Mouse (Mus musculus): Measurements from ENCODE around the gene Rasl10b. TPM values are rescaled to one million over a fixed set of nuclear protein-coding genes. Genes with fewer than 3 reads are reported as not detected.
A peak's percentile ranks its signal among the peaks of the same experiment; 100 is the strongest.

Gene Rasl10b
- total RNA-seq, 2 experiments from 2014 or later, result not detected

DNA sequence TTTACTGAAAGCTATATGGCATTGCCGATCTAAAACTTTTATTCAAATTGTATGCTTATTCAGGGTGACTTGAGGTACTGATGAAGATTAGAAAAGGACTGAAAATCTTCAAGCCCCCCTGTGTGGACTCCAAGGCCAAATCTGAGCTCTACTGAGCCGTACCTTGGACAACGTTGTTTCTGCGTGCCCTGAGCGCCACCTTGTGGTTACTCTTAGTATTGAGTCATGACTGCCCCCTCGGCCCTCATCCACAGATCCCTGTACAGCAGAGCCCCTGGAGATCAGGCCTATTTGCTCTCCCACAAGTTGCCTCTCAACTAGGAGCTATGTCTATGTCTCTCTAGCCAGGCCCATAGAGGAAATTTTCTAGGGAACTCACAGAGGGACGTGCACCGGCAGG is 15.7 kb downstream of the Rasl10b start:
- peak; percentile 66 for ATAC-seq (replicated peaks; ENCODE audit: low FRiP score, poor library complexity, severe bottlenecking)

GRCm38 (mm10) chr11:83426964-83427363 is 18.0 kb downstream of the Rasl10b start:
- no peak for ATAC-seq (replicated peaks; ENCODE audit: low FRiP score, poor library complexity, severe bottlenecking)

DNA sequence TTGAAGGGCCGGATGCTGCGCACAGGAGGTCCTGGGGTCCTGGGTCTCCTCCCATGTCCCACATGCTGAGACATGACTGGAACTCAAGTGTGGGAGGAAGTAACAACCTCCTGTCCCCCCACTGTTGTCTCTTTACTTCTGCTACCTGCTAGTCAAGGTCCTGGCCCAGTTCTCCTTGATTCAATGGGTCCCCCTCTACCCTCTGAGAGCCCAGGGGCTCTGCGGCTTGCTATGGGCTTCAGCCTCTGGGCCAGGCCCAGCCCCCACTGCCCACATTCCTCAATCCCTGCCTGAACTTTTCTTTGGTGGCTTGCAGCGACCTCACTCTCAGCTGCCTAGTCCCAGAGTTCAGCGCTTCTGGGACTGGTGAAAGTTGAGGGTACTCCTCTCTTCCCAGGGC is 20.4 kb downstream of the Rasl10b start, which contains the start of gene Gas2l2:
Gene Gas2l2, minus strand, starts transcription at position 101 of the 400 bp plus-strand sequence.
- no peak for ATAC-seq (replicated peaks; ENCODE audit: low FRiP score, poor library complexity, severe bottlenecking)

GRCm38 (mm10) chr11:83432533-83432932 is 23.6 kb downstream of the Rasl10b start:
- ATAC-seq (replicated peaks; ENCODE audit: low FRiP score, poor library complexity, severe bottlenecking), result no peak

- ATAC-seq (replicated peaks; ENCODE audit: low FRiP score, poor library complexity, severe bottlenecking), result no peak
Measured at GRCm38 (mm10) chr11:83437377-83437776, 28.4 kb downstream of the Rasl10b start, which contains the start of gene 1700020L24Rik. Gene 1700020L24Rik, plus strand, starts transcription at chr11:83437677.

DNA sequence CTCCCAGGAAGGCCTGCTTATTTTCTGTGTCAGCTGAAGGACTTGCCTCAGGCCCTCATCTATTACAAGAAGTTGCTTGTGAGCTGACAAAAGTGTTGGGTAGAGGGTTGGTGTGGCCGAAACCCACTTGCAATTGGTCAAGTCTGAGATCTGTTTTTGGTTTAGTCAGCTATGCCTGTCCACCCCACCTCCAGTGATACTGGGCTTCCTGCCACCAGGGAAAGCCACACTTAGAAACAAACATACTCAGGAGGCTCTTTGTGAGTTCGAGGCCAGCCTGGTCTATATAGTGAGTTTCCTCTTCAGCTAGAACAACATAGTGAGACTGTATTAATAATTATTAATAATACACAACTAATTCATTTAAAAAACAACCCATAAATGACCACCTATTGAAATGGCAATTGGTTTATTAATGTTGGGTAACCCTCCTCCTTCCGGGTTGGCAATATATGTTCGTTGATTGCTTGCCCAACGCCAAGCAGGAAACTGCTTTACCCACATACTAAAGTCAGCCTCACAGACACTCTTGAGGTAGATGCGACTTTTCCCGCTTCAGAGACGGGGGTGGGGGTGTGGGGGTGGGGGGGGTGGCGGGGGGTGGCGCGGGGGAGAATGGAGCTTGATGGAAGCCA is 30.6 kb downstream of the Rasl10b start:
- no peak for ATAC-seq (replicated peaks; ENCODE audit: low FRiP score, poor library complexity, severe bottlenecking)

GRCm38 (mm10) chr11:83440081-83441064 is 31.4 kb downstream of the Rasl10b start:
- ATAC-seq (replicated peaks; ENCODE audit: low FRiP score, poor library complexity, severe bottlenecking), result peak; percentile 92

DNA sequence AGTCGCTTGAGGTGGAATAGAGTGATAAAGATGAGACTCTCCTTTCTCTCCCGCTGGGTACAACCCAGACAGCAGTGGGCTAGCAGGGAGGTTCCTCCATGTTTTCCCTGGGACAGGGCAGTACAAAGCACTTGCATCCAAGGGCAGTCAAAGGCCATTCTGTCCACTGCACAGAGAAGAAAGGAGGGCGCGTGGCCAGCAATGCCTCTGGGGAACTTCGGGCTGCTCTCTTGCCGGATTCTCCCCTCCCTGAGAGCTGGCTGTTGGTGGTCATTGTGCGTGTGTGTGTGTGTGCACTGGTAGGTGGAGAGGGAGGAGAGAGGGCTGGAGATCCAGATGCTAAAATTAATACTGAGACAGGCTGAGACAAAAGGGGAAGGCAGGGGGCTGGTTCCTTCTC is 32.3 kb downstream of the Rasl10b start:
- ATAC-seq (replicated peaks; ENCODE audit: low FRiP score, poor library complexity, severe bottlenecking), result no peak

GRCm38 (mm10) chr11:83442596-83443267 is 33.8 kb downstream of the Rasl10b start:
- ATAC-seq (replicated peaks; ENCODE audit: low FRiP score, poor library complexity, severe bottlenecking), result no peak

DNA sequence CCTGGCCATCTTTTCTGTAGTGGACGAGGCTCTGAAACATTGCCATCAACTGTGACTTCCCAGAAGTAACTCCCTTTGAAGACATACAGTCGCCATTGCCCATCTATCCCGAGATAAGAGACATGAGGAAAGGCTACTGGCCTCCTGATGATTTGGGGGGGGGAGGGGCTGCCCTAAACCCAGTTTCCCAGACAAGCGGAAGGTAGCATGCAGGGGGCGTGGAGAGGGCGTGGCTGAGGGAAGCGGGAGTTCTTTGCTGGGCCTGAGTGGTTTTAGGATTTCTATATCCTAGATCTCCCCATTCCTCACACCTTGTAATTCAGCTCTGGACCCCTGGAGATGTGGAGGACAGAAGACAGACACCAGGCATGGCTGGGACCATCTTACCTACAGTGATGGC is 34.9 kb downstream of the Rasl10b start:
- no peak for ATAC-seq (replicated peaks; ENCODE audit: low FRiP score, poor library complexity, severe bottlenecking)

- ATAC-seq (replicated peaks; ENCODE audit: low FRiP score, poor library complexity, severe bottlenecking), result no peak
Measured at GRCm38 (mm10) chr11:83445001-83445400, 36.1 kb downstream of the Rasl10b start.

DNA sequence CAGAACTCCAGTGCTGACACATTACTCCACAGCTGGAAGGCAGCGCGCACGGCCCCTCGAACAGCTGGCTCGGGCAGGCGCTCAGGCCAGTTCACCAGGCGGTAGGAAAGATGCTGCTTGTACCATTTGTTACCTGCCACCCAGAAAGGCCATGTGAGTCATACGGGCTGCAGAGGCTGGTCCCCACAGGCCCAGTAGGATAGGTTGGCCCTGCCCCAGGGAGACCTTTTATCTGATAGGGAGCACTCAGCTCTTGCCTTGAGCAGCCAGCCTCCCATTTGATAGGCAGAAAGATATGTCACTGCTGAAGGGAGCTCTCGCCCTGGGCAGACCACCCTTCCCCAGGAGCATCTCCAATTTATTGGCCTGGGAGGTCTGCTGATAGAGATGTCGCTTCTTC is 38.7 kb downstream of the Rasl10b start:
- ATAC-seq (replicated peaks; ENCODE audit: low FRiP score, poor library complexity, severe bottlenecking), result no peak

- no peak for ATAC-seq (replicated peaks; ENCODE audit: low FRiP score, poor library complexity, severe bottlenecking)
Measured at GRCm38 (mm10) chr11:83448021-83448926, 39.3 kb downstream of the Rasl10b start.

GRCm38 (mm10) chr11:83448927-83449236 is 39.9 kb downstream of the Rasl10b start:
- no peak for ATAC-seq (replicated peaks; ENCODE audit: low FRiP score, poor library complexity, severe bottlenecking)

DNA sequence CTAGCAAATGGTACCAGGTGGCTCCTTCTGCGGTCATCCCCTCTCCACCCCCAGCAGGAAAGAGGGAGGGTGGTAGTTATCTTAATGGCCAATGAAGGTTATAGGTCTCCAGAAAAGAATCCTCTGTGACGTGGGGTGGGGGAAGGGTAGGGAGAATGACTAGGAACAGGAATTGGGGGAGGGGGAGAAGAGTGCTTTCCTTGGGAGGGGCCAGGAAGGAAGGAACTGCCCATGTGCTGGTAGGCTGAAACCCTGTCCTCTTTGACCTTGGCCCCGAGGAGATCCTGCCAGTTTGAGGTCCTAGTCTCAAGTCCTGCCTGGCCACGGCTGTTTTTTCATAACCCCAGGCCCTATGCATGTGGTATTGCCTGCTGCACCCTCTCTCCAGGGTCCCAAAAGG is 40.4 kb downstream of the Rasl10b start:
- no peak for ATAC-seq (replicated peaks; ENCODE audit: low FRiP score, poor library complexity, severe bottlenecking)

DNA sequence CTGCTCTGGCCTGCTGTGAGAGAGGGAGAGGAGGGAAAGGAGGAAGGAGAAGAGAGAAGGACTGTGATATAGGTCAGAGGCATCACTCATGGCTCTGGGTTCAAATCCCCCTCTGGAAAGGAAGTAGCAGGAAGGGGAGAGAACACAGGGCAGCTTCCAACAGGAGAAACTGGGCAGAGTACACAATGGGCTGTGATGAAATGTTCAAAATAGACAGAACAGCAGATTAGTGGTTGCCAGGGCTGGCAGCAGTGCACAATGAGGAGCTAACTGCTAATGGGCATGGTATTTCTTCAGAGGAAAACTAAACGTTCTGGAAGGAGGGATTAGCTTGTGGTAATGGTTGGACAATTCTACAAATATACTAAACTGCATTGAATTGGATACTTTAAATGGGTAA is 41.6 kb downstream of the Rasl10b start:
- no peak for ATAC-seq (replicated peaks; ENCODE audit: low FRiP score, poor library complexity, severe bottlenecking)

DNA sequence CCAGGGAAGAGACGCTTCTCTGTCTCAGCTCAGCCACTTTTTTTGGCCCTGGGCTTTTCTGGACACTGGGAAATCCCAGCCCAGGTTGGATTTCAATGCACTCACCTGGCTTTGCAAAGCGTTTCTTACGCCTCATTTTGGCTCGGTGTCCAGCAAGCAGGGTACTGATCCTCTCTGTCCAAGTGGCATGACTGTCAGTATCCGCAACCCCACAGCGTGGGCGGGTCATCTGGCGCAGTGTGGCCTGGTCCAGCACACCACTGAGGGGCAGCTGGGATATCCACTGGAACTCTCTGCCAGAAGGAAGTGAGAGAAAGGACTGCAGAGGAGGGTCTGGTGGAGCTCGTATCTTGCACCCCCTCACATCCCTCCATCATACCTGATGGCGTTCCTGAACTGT is 42.3 kb downstream of the Rasl10b start:
- ATAC-seq (replicated peaks; ENCODE audit: low FRiP score, poor library complexity, severe bottlenecking), result no peak

DNA sequence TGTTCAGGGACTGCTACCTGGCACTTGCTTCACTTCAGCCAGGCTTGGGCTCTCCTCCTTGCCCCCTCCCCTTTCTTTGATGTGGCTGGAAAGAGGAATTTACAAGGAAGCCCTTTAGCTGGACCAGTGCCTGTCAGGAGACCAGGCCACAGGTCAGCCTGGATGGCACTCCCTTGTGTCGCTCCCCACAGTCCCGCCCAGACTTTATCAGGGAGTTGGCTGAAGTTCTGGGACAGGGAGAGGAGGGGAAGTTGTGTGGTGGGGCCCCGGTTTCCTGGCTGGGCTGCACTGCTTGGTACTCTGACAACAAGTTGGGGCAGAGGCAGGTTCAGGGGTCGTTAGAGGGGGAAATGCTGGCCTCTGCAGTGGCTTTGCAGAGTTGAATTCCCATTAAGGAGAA is 45.6 kb downstream of the Rasl10b start:
- ATAC-seq (replicated peaks; ENCODE audit: low FRiP score, poor library complexity, severe bottlenecking), result no peak

GRCm38 (mm10) chr11:83455608-83456007 is 46.7 kb downstream of the Rasl10b start:
- ATAC-seq (replicated peaks; ENCODE audit: low FRiP score, poor library complexity, severe bottlenecking), result no peak

GRCm38 (mm10) chr11:83457257-83457656 is 48.3 kb downstream of the Rasl10b start:
- no peak for ATAC-seq (replicated peaks; ENCODE audit: low FRiP score, poor library complexity, severe bottlenecking)
